Mouse (Mus musculus) intestine, embryonic 15.5 days (tissue): Measurements from ENCODE around the gene Anks1b. TPM values are rescaled to one million over a fixed set of nuclear protein-coding genes. Genes with fewer than 3 reads are reported as not detected.

Experiments used
- ATAC-seq: fragments of 200-750 bp; cut with Nextera tagmentation; 2 replicates; pipeline ENCODE4 v1.8.0; 2017; ENCODE audit warnings: moderate TSS enrichment, moderate library complexity
- H3K27ac ChIP-seq: fragments of 300-500 bp; sonication (generic); 2 replicates; pipeline ENCODE4 v1.5.1; 2015; ENCODE audit warnings: mild to moderate bottlenecking, inconsistent platforms
- H3K27me3 ChIP-seq: fragments of 300-500 bp; sonication (generic); replicated peaks from 2 replicates; pipeline ENCODE4 v1.6.1; 2015; ENCODE audit warnings: inconsistent platforms
- H3K36me3 ChIP-seq: fragments of 300-500 bp; sonication (generic); 2 replicates; pipeline ENCODE4 v1.6.1; 2015; ENCODE audit warnings: inconsistent platforms
- H3K4me1 ChIP-seq: fragments of 300-500 bp; sonication (generic); replicated peaks from 2 replicates; pipeline ENCODE4 v1.6.1; 2015; ENCODE audit warnings: inconsistent platforms
- H3K4me2 ChIP-seq: fragments of 300-500 bp; sonication (generic); replicated peaks from 2 replicates; pipeline ENCODE4 v1.6.1; 2015; ENCODE audit warnings: mild to moderate bottlenecking, inconsistent platforms
- H3K4me3 ChIP-seq: fragments of 300-500 bp; sonication (generic); replicated peaks from 2 replicates; pipeline ENCODE4 v1.5.1; 2015; ENCODE audit warnings: inconsistent platforms
- H3K9ac ChIP-seq: fragments of 300-500 bp; sonication (generic); 2 replicates; pipeline ENCODE4 v1.6.1; 2015; ENCODE audit warnings: inconsistent platforms
- H3K9me3 ChIP-seq: fragments of 300-500 bp; sonication (generic); 2 replicates; pipeline ENCODE4 v1.6.1; 2016; ENCODE audit warnings: inconsistent platforms
- WGBS: fragments of 180-500 bp; shearing (Covaris S2); methylation state at CpG from one replicate; pipeline ENCODE4 v1.1.7; 2015; 5-methylcytosine and 5-hydroxymethylcytosine counted together
- polyA plus RNA-seq: library from polyadenylated mRNA; unstranded; fragments of >200 nt; fragmentation: Nextera tagmentation; extraction: Ambion mirVana; gene quantifications from 2 replicates; pipeline ENCODE4 v1.2.1, GENCODE M21; 2015

Anks1b gene
- polyA plus RNA-seq, 1 experiment from 2014 or later = 0.85 TPM

- Histone ChIP-seq H3K9me3 (no peaks in the 10 kb centered on the region), H3K27me3 (no peaks in the 10 kb centered on the region), H3K36me3 (no peaks in the 10 kb centered on the region), H3K4me1 (no peaks in the 10 kb centered on the region), H3K9ac (no peak overlapping the region), H3K4me2 (no peak overlapping the region), H3K27ac (no peak overlapping the region), H3K4me3 (no peak overlapping the region)
- ATAC-seq = no peak
- WGBS = 78% methylated on average over 1 of the region's 1 CpGs
These were observed 482.9 kb downstream of the Anks1b start for GRCm38 (mm10) chr10:90356258-90356657.

DNA sequence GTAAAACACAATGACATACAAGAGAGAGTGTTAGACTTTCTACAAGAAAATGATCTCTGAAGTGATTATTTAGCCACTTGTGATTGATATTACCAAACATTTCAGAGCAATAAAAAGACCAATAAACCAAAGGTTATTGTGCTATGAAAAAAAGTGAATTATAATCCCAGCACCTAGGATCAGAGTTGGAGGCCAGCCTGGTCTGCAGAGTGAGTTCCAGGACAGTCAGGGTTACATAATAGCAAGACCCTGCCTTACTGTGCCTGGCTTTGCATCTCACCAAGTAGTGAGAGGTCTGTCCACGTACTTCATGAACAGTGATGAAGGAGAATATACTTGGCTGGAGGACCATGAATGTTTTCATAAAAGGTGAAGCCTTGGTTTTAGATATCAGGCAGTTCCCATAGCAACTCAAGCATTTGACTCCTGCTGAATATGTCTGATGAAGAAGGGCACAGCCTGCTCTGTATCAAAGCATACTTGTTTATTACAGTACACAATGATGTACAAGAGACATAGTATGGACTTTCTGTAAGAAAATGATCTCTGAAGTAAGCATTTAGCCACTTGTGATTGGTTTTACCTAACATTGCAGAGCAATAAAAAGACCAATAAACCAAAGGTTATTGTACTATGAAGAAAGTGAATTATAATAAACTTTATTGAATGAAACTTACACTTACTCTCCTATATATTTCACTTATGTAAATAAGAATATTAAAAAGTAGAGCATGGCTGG, 484.0 kb downstream of the Anks1b start:
- Histone ChIP-seq H3K4me3 (no peak overlapping the region), H3K4me2 (no peak overlapping the region), H3K27me3 (no peaks in the 10 kb centered on the region), H3K36me3 (no peaks in the 10 kb centered on the region), H3K27ac (no peak overlapping the region), H3K9ac (no peak overlapping the region), H3K9me3 (no peaks in the 10 kb centered on the region), H3K4me1 (no peaks in the 10 kb centered on the region)
- peak; percentile 59; the same call in 1 of the 2 replicates for ATAC-seq
- WGBS = 69% methylated on average over 1 of the region's 1 CpGs

DNA sequence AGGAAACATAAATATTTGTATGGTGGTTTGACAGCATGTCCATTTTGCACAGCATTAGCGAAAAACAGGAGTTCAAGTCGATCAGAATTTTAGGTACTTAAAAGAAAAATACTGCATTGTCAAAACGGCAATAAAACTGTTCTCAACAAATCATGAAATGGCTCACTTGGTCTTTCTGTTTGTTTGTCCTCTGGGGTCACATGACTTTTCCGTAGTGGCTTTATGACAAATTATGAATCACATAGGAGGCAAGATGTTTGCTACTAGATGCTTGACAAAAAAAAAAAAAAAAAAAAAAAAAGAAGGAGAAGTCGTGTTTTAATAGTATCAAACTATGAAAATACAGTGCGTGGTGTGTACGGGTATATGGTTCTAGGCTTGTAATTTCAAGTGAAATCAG, 495.7 kb downstream of the Anks1b start:
- Histone ChIP-seq H3K27ac (no peak overlapping the region), H3K9me3 (no peaks in the 10 kb centered on the region), H3K4me1 (no peaks in the 10 kb centered on the region), H3K9ac (no peak overlapping the region), H3K4me3 (no peak overlapping the region), H3K4me2 (no peak overlapping the region), H3K27me3 (no peaks in the 10 kb centered on the region), H3K36me3 (no peaks in the 10 kb centered on the region)
- ATAC-seq = no peak
- 84% methylated on average over 7 of the region's 7 CpGs for WGBS

- Histone ChIP-seq H3K27ac (no peak overlapping the region), H3K4me1 (no peaks in the 10 kb centered on the region), H3K27me3 (no peaks in the 10 kb centered on the region), H3K36me3 (no peaks in the 10 kb centered on the region), H3K4me3 (no peak overlapping the region), H3K9ac (no peak overlapping the region), H3K4me2 (no peak overlapping the region), H3K9me3 (no peaks in the 10 kb centered on the region)
- ATAC-seq = no peak
- 81% methylated on average over 3 of the region's 3 CpGs for WGBS
These were observed 497.4 kb downstream of the Anks1b start for GRCm38 (mm10) chr10:90370751-90371150.

GRCm38 (mm10) chr10:90373469-90373868, 500.2 kb downstream of the Anks1b start:
- Histone ChIP-seq H3K27me3 (no peaks in the 10 kb centered on the region), H3K4me1 (no peaks in the 10 kb centered on the region), H3K9me3 (no peaks in the 10 kb centered on the region), H3K4me2 (no peak overlapping the region), H3K4me3 (no peak overlapping the region), H3K9ac (no peak overlapping the region), H3K36me3 (no peaks in the 10 kb centered on the region), H3K27ac (no peak overlapping the region)
- ATAC-seq = no peak
- 27% methylated on average over 4 of the region's 4 CpGs for WGBS

DNA sequence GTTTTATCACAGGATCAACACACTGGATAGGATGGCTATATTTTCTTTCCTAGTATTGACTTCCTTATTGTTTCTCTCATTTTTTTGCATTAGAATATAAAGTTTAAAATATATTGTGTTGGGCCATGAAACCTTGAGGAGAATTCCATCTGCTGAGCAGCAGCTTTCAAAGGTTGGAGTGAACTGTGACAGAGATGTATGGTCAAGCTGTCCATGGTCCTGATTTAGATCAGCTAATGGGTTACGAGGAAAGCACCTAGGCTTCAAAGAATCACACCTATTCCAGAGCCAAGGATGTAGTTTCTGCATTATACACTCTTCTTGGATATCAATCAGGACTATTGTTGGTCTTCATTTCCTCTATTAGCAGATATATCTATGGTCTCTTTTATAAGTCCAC, 503.3 kb downstream of the Anks1b start:
- WGBS = 52% methylated on average over 1 of the region's 1 CpGs
- no peaks in the 10 kb centered on the region for H3K4me1 ChIP-seq

DNA sequence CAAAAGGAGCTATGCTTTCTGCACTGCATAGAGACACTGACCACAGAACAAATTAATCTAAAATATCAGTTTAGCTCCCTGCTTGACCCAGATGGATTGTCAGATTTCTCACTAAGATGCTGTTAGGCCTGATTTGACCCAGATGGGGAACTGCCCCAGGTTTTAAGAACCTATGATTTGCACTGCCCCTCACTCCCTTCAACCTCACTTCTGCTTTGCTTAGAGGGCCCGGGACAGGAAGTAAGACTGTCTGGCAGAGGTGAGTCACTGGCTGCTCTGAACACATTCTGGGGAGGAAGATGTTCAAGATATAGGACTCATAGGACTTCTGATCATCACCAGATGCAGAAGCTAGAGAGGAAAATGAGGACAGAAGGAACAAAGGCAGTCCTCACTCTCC, 506.8 kb downstream of the Anks1b start:
- Histone ChIP-seq H3K4me2 (no peak overlapping the region), H3K27ac (no peak overlapping the region), H3K36me3 (no peaks in the 10 kb centered on the region), H3K27me3 (no peaks in the 10 kb centered on the region), H3K4me1 (no peaks in the 10 kb centered on the region), H3K9me3 (no peaks in the 10 kb centered on the region), H3K4me3 (no peak overlapping the region), H3K9ac (no peak overlapping the region)
- 66% methylated on average over 1 of the region's 1 CpGs for WGBS
- no peak for ATAC-seq

More for the DNA sequence above, 503.3 kb downstream of the Anks1b start:
- Histone ChIP-seq H3K9me3 (no peaks in the 10 kb centered on the region), H3K27me3 (no peaks in the 10 kb centered on the region), H3K4me3 (no peak overlapping the region), H3K9ac (no peak overlapping the region), H3K4me2 (no peak overlapping the region), H3K27ac (no peak overlapping the region), H3K36me3 (no peaks in the 10 kb centered on the region)
- no peak for ATAC-seq

DNA sequence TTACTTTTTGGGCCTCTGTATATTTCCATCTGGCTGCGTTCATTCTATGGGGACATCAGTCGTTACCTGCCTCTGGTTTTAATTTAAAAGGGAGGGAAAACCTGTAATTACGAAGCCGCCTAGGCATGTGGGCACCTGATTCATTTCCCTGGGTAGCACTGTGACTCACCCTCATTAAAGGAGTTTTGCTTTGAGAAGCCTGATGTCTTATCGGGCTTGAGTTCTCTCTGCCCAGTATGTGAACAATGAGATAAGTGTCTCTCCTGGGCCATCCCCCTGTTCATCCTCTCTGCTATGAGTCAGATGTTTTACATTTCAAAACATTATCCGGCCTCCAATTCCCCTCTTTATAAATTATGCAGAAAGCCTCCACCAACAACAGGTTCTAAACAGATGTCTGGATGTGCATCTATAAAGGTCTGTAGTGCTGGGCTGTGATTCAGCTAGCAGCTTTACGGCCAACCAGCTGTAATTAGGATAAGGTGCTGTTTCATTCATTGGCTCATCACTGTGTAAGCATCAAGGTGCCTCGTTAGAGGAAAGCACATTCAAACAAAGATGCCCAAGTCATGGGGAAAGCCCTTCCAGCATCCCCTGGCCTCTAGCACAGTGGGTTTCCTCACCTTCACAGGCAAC, 507.5 kb downstream of the Anks1b start:
- Histone ChIP-seq H3K4me1 (no peaks in the 10 kb centered on the region), H3K9me3 (no peaks in the 10 kb centered on the region), H3K4me2 (no peak overlapping the region), H3K27me3 (no peaks in the 10 kb centered on the region), H3K9ac (no peak overlapping the region), H3K36me3 (no peaks in the 10 kb centered on the region), H3K27ac (no peak overlapping the region), H3K4me3 (no peak overlapping the region)
- no peak for ATAC-seq
- WGBS = 69% methylated on average over 8 of the region's 8 CpGs

DNA sequence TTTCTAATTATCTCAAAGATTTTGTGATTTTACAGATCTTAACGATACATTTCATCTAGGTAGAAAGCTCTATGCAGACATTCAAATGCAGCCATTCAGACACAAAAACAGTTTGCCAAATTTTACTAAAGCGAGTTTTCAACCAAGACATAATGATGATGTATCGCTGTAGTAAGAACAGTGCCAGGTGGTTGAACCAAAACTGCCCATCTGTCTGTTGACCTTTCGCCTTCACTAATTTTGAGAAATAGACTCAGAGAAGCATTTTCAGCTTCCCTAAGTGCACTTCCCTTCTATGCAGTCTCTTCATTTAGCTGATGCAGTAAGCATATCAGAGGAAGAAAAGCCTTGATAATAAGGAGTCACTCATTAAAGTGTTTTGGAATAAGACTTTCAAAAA, 527.1 kb downstream of the Anks1b start:
- no peak for ATAC-seq
- Histone ChIP-seq H3K27me3 (no peaks in the 10 kb centered on the region), H3K27ac (no peak overlapping the region), H3K4me2 (no peak overlapping the region), H3K9ac (no peak overlapping the region), H3K4me3 (no peak overlapping the region), H3K36me3 (no peaks in the 10 kb centered on the region), H3K4me1 (no peaks in the 10 kb centered on the region), H3K9me3 (no peaks in the 10 kb centered on the region)
- WGBS = 89% methylated on average over 4 of the region's 4 CpGs

DNA sequence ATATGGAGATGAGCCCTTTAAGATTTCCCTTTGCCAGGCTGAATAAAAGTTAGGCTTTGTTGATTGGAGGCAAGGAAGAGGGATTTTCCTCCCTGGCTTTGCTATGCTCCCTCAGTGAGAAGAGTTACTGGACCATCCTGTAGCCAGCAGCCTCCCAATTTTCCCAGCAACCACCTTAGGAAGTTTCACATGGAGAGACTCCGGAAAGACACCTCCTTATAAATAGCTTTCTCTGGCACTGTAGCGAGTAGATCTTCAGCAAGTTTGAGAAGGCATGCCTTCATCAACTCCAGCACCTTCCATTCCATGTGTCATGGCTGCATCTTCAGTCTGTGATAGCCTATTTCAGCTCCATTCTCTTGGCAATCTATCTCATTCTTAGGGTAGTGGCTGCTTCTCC, 535.2 kb downstream of the Anks1b start:
- H3K9me3 ChIP-seq = no peaks in the 10 kb centered on the region
- no peaks in the 10 kb centered on the region for H3K36me3 ChIP-seq
- H3K4me1 ChIP-seq = no peaks in the 10 kb centered on the region
- H3K27me3 ChIP-seq = no peaks in the 10 kb centered on the region
- no peak overlapping the region for H3K27ac ChIP-seq
- H3K9ac ChIP-seq = no peak overlapping the region
- WGBS = 69% methylated on average over 2 of the region's 2 CpGs
- H3K4me3 ChIP-seq = no peak overlapping the region
- ATAC-seq = no peak
- no peak overlapping the region for H3K4me2 ChIP-seq

DNA sequence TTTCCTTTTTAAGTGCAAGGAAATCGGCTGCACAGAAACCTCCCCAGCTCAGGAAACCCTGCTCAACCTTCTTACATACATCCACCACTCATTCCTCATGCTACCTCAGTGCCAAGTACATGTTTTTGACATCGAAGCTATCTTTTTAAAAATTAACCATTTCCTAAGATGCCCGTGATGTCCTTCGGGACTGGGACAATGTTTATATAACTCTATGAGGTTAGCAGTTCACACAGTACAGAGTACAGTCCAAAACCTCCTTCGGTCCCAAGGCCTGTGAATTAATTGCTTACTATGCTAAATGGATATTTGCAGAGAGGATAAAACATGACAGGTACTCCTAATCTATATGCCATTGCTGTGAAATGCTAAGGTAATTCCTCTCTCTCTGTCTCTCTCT, 558.2 kb downstream of the Anks1b start:
- Histone ChIP-seq H3K9ac (no peak overlapping the region), H3K27ac (no peak overlapping the region), H3K4me1 (no peaks in the 10 kb centered on the region), H3K9me3 (no peaks in the 10 kb centered on the region), H3K36me3 (no peaks in the 10 kb centered on the region), H3K4me3 (no peak overlapping the region), H3K4me2 (no peak overlapping the region), H3K27me3 (no peaks in the 10 kb centered on the region)
- no peak for ATAC-seq
- WGBS = 53% methylated on average over 5 of the region's 5 CpGs

DNA sequence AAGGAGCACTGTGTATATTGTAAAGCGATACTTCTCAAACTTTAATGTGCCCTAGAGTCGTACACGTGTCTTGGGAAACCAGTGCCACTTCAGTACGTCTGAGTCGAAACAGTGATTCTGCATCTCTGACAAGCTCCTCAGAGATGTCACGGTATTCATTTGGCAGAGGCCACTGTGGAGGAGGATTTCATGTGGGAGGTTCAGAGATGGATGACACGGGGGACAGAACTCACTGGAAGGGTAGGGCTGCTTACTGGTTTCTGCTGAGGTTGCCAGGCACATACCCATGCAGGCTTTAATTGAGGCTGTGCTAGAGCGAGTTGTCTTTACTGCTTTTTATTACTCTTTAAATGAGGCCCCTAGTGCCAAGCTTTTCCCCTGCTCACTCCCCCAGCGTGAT, 558.7 kb downstream of the Anks1b start:
- H3K4me1 ChIP-seq = no peaks in the 10 kb centered on the region
- no peaks in the 10 kb centered on the region for H3K27me3 ChIP-seq
- no peak overlapping the region for H3K4me3 ChIP-seq
- H3K4me2 ChIP-seq = no peak overlapping the region
- no peak overlapping the region for H3K9ac ChIP-seq
- no peaks in the 10 kb centered on the region for H3K36me3 ChIP-seq
- no peaks in the 10 kb centered on the region for H3K9me3 ChIP-seq
- 49% methylated on average over 9 of the region's 9 CpGs for WGBS
- H3K27ac ChIP-seq = no peak overlapping the region
- no peak for ATAC-seq

- Histone ChIP-seq H3K9ac (no peak overlapping the region), H3K36me3 (no peaks in the 10 kb centered on the region), H3K4me1 (no peaks in the 10 kb centered on the region), H3K9me3 (no peaks in the 10 kb centered on the region), H3K27me3 (no peaks in the 10 kb centered on the region), H3K4me2 (no peak overlapping the region), H3K27ac (no peak overlapping the region), H3K4me3 (no peak overlapping the region)
- no peak for ATAC-seq
- 58% methylated on average over 12 of the region's 12 CpGs for WGBS
These were observed 559.2 kb downstream of the Anks1b start for GRCm38 (mm10) chr10:90432479-90432878.
